Mouse (Mus musculus) right cerebral cortex, adult 18-20 months (tissue): ENCODE measurements around the gene Aars2.

Source experiments
- DNase-seq: peaks from one replicate; pipeline ENCODE4 v3.0.0; 2022; ENCODE audit warnings: mixed read lengths

Aars2 gene

GRCm38 (mm10) chr17:45544001-45544872 lies 37.6 kb downstream of the Aars2 start:
- no peak for DNase-seq

GRCm38 (mm10) chr17:45544873-45545277 lies 38.2 kb downstream of the Aars2 start:
- peak; percentile 33 for DNase-seq

- DNase-seq, result no peak
These were observed 38.8 kb downstream of the Aars2 start for GRCm38 (mm10) chr17:45545278-45545961.

- no peak for DNase-seq
These were observed 40.3 kb downstream of the Aars2 start for GRCm38 (mm10) chr17:45546941-45547340.

- DNase-seq, result no peak
These were observed 41.0 kb downstream of the Aars2 start for GRCm38 (mm10) chr17:45547461-45548190.

GRCm38 (mm10) chr17:45548541-45549512 lies 42.2 kb downstream of the Aars2 start:
- DNase-seq, result peak; percentile 78

- peak; percentile 71 for DNase-seq
These were observed 43.1 kb downstream of the Aars2 start, which contains the start of gene Tmem151b for GRCm38 (mm10) chr17:45549617-45550181. Gene Tmem151b (minus strand): TSS chr17:45549677.

GRCm38 (mm10) chr17:45550253-45550652 lies 43.6 kb downstream of the Aars2 start:
- no peak for DNase-seq

- DNase-seq, result no peak
These were observed 44.7 kb downstream of the Aars2 start for GRCm38 (mm10) chr17:45551249-45551796.

GRCm38 (mm10) chr17:45551816-45552451 lies 45.3 kb downstream of the Aars2 start:
- DNase-seq, result peak; percentile 75

- no peak for DNase-seq
These were observed 46.4 kb downstream of the Aars2 start for GRCm38 (mm10) chr17:45553065-45553464.

- DNase-seq, result no peak
These were observed 47.8 kb downstream of the Aars2 start for GRCm38 (mm10) chr17:45554420-45554819.

- peak; percentile 91 for DNase-seq
These were observed 48.9 kb downstream of the Aars2 start, which contains the start of gene Nfkbie for GRCm38 (mm10) chr17:45555452-45556106. Gene Nfkbie (plus strand): TSS chr17:45555703.

- DNase-seq, result no peak
These were observed 49.5 kb downstream of the Aars2 start for GRCm38 (mm10) chr17:45556107-45556489.

GRCm38 (mm10) chr17:45556514-45557245 lies 50.0 kb downstream of the Aars2 start:
- no peak for DNase-seq

GRCm38 (mm10) chr17:45557246-45557824 lies 50.7 kb downstream of the Aars2 start:
- DNase-seq, result no peak

GRCm38 (mm10) chr17:45557998-45558862 lies 51.6 kb downstream of the Aars2 start:
- DNase-seq, result no peak
